7 mouse cellular contexts compared by ENCODE assay signal in the genomic region with DNA sequence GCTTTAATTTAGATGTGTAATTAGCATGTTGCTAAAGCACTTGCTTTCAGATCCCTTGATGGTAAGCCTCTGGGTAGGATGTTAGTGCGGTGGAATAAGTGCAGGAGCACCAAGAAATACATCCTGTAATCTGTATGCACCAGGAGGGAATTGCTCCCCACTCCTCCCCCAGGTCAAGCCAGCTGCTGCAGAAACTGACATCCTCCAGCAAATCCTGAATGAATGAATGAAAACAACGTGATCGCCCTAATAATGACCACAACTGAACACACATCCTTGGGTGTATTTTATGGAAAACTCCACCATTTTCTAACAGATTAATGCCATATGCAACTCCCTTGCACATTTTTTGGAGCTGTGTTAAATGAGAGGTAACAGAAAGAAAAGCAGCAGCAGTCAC. TPM values are rescaled to one million over a fixed set of nuclear protein-coding genes. Genes with fewer than 3 reads are reported as not detected.
DNase-seq lines count a peak whose midpoint lies in the region; ATAC-seq and TF ChIP-seq lines count a peak whose summit lies in the region.

No protein-coding gene starts in this region.

- WGBS in lung, embryonic 14.5 days: 10% methylated on average over 3 of the region's 3 CpGs
- WGBS in forebrain, embryonic 10.5 days: 11% methylated on average over 3 of the region's 3 CpGs
- WGBS in limb, embryonic 13.5 days: 6% methylated on average over 3 of the region's 3 CpGs
- 18% methylated on average over 3 of the region's 3 CpGs for WGBS in stomach, embryonic 15.5 days

- DNase-seq in lung, embryonic 14.5 days: peak; percentile 9
- no peak for DNase-seq in lung, adult 18-20 months
- no peak for DNase-seq in forebrain, embryonic 10.5 days (ENCODE audit: extremely low spot score, low spot score)
- DNase-seq in ovary, postnatal 14 days (ENCODE audit: low spot score): no peak

- H3K9me3 ChIP-seq in lung, embryonic 14.5 days (ENCODE audit: low read depth, low read length): no peaks in the 10 kb centered on the region
- H3K9me3 ChIP-seq in forebrain, embryonic 10.5 days: no peaks in the 10 kb centered on the region
- no peaks in the 10 kb centered on the region for H3K9me3 ChIP-seq in limb, embryonic 13.5 days
- no peaks in the 10 kb centered on the region for H3K9me3 ChIP-seq in stomach, embryonic 15.5 days

- TF ChIP-seq CTCF in lung, embryonic 14.5 days (IDR thresholded peaks at IDR 0.05; ENCODE audit: low read depth): no peak

- no peak overlapping the region for H3K27ac ChIP-seq in lung, embryonic 14.5 days (ENCODE audit: low read depth)
- H3K27ac ChIP-seq in forebrain, embryonic 10.5 days: peak overlapping the region; percentile 97
- H3K27ac ChIP-seq in limb, embryonic 13.5 days: peak overlapping the region; percentile 99; the same call in 1 of the 2 replicates
- no peak overlapping the region for H3K27ac ChIP-seq in stomach, embryonic 15.5 days

- ATAC-seq in lung, embryonic 14.5 days (ENCODE audit: insufficient read depth): no peak
- ATAC-seq in limb, embryonic 13.5 days (ENCODE audit: low FRiP score, low read depth): no peak
- ATAC-seq in stomach, embryonic 15.5 days (ENCODE audit: insufficient read depth, low FRiP score, low read depth): no peak
- no peak for ATAC-seq in inflammation-experienced regulatory T-cells, adult 6 months

- no peaks in the 10 kb centered on the region for H3K27me3 ChIP-seq in lung, embryonic 14.5 days (ENCODE audit: insufficient read depth, low read length)
- H3K27me3 ChIP-seq in forebrain, embryonic 10.5 days (ENCODE audit: poor library complexity, severe bottlenecking): no peaks in the 10 kb centered on the region
- no peaks in the 10 kb centered on the region for H3K27me3 ChIP-seq in limb, embryonic 13.5 days
- H3K27me3 ChIP-seq in stomach, embryonic 15.5 days (replicated peaks): no peaks in the 10 kb centered on the region

- no peaks in the 10 kb centered on the region for H3K36me3 ChIP-seq in lung, embryonic 14.5 days (ENCODE audit: insufficient read depth)
- no peaks in the 10 kb centered on the region for H3K36me3 ChIP-seq in forebrain, embryonic 10.5 days (replicated peaks)
- H3K36me3 ChIP-seq in limb, embryonic 13.5 days: no peaks in the 10 kb centered on the region
- no peaks in the 10 kb centered on the region for H3K36me3 ChIP-seq in stomach, embryonic 15.5 days

- H3K4me2 ChIP-seq in lung, embryonic 14.5 days: peak overlapping the region; percentile 73
- H3K4me2 ChIP-seq in limb, embryonic 13.5 days (replicated peaks): peak overlapping the region; percentile 75
- H3K4me2 ChIP-seq in stomach, embryonic 15.5 days: peak overlapping the region; percentile 75

- peak overlapping the region; percentile 92 for H3K4me3 ChIP-seq in lung, embryonic 14.5 days (ENCODE audit: low read depth, low read length)
- H3K4me3 ChIP-seq in forebrain, embryonic 10.5 days: peak overlapping the region; percentile 94
- H3K4me3 ChIP-seq in limb, embryonic 13.5 days: peak overlapping the region; percentile 97
- peak overlapping the region; percentile 78 for H3K4me3 ChIP-seq in stomach, embryonic 15.5 days (replicated peaks)

- 0 out of 2 replicates have a peak, but pooled peaks cover 7% of the 10 kb centered on the region for H3K4me1 ChIP-seq in lung, embryonic 14.5 days (ENCODE audit: insufficient read depth)
- peaks cover 35% of the 10 kb centered on the region for H3K4me1 ChIP-seq in forebrain, embryonic 10.5 days
- H3K4me1 ChIP-seq in limb, embryonic 13.5 days: peaks cover 22% of the 10 kb centered on the region
- H3K4me1 ChIP-seq in stomach, embryonic 15.5 days: peaks cover 16% of the 10 kb centered on the region

- peak overlapping the region; percentile 93 for H3K9ac ChIP-seq in lung, embryonic 14.5 days
- H3K9ac ChIP-seq in limb, embryonic 13.5 days: peak overlapping the region; percentile 99
- H3K9ac ChIP-seq in stomach, embryonic 15.5 days: peak overlapping the region; percentile 79; the same call in 1 of the 2 replicates

RNA-seq across cellular contexts. Expression of a gene that starts 2.0 kb away (rescaled TPM):
- polyA plus RNA-seq in lung, embryonic 14.5 days (2014; fragmentation: Nextera tagmentation; extraction: Ambion mirVana): 19.2 and 19.4 TPM in 2 replicates
- 5.8 and 6.6 TPM in 2 replicates for polyA plus RNA-seq in forebrain, embryonic 10.5 days (2016; fragmentation: Nextera tagmentation; extraction: Ambion mirVana)
- 16.1 and 16.6 TPM in 2 replicates for polyA plus RNA-seq in limb, embryonic 13.5 days (2015; fragmentation: Nextera tagmentation; extraction: Ambion mirVana)
- 7.3 and 7.7 TPM in 2 replicates for polyA plus RNA-seq in stomach, embryonic 15.5 days (2015; fragmentation: Nextera tagmentation; extraction: Ambion mirVana)
- polyA plus RNA-seq in inflammation-experienced regulatory T-cells, adult 6 months (2017; shearing (Covaris generic)): 10 to 100 TPM; 24.8 to 33.6 (median 30.3) TPM

Comparison
In these comparisons a context has a peak if more than half of its experiments do, and no peak if none do; other contexts are left out.
1. H3K27ac ChIP-seq: peak in forebrain, embryonic 10.5 days (single experiment) and limb, embryonic 13.5 days (single experiment); none in lung, embryonic 14.5 days (single experiment) and stomach, embryonic 15.5 days (single experiment).
2. Peak in every context shown above with its lines, with median percentiles within 50 percentile points of each other: H3K4me2 ChIP-seq, H3K4me3 ChIP-seq and H3K9ac ChIP-seq.